Mouse (Mus musculus): Measurements from ENCODE around the gene Tnfaip8l2.
A peak's percentile ranks its signal among the peaks of the same experiment; 100 is the strongest.
"Not testable (repeated sequence)": the region's sequence is repeated elsewhere in the genome, so short reads cannot be mapped to it uniquely, and the experiment has no call there.

Tnfaip8l2 gene

GRCm38 (mm10) chr3:95159987-95160963 lies 18.1 kb upstream of the Tnfaip8l2 start, which contains the start of gene Sema6c:
TSS of gene Sema6c (plus strand) at chr3:95160457.
- DNase-seq = peak; percentile 91 to 93

- DNase-seq = no peak
Observed at GRCm38 (mm10) chr3:95159511-95159986, 17.4 kb upstream of the Tnfaip8l2 start.

DNA sequence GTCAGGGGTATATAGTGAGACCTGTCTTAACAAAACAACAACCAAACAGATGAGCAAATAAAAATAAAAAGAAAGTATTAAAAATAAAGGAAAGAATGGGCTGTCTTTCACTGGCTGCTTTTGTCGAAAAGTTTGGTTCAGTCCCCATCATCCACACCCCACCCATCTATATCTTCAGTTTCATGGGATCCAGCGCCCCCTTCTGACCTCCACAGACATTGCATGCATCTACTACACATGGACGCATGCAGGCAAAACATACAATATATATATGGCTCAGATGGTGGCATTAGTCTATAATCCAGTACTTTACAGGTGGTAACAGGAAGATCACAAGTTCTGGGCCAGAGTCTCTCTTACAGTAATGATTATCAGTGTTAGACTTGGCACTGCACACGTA lies 11.7 kb upstream of the Tnfaip8l2 start:
- DNase-seq = peak in 1 of 2 experiments; percentile 65

DNA sequence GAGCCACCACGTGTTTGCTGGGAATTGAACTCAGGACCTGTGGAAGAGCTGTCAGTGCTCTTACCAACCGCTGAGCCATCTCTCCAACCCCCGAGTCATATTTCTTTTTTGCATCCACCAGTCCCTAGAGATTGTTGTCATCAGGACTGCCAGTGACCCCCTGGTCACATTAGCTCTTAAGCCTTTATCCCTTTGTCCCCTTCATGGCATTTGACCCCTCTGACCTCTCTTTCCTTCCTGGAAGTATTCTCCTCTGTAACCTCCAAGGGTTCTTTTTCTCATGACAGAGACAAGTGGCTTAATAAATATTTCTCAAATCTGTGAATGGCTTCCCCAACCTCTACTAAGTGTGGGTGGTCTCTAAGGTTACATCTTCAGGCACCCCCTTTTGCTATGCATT lies 5.8 kb upstream of the Tnfaip8l2 start:
- no peak for DNase-seq

DNA sequence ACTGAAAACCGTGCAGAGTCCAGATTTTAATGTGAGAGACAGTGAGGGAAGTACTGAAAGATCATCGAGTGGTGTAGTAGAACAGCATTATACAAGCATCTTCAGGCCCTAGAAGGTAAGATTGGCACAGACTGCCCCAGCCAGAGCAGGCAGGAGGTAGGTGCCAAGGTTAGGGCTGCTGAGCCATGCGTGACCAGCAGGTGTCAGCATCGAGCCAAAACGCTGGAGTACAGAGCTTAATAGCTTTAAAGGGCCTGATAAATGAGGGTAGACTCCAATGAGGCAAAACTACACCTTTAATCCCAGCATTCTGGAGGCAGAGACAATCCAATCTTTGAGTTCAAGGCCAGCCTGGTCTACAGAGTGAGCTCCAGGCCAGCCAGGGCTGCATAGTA lies 454 bp upstream of the Tnfaip8l2 start:
- DNase-seq = peak; percentile 84 to 91

- peak in 1 of 2 experiments; percentile 56 for DNase-seq
Observed at GRCm38 (mm10) chr3:95141474-95141873, 686 bp downstream of the Tnfaip8l2 start.

- DNase-seq = no peak
Observed at GRCm38 (mm10) chr3:95140795-95141194, 1.4 kb downstream of the Tnfaip8l2 start.

DNA sequence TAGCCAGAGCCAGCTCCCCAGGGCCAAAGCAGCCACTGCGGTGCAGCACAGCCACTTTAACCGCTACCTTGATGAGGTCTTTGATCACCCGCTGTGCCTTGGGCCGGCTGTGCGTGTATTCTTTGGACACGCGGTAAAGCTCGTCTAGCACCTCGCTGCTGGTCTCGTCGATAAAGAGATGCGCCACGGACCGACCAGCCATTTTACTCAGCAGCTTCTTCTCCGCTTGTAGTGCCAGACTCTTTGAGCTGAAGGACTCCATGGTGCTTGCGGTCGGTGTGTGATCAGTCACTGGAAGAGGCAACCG lies 1.9 kb downstream of the Tnfaip8l2 start:
- DNase-seq = no peak

GRCm38 (mm10) chr3:95139586-95140288 lies 2.4 kb downstream of the Tnfaip8l2 start:
- DNase-seq = no peak

- DNase-seq = no peak
Observed at GRCm38 (mm10) chr3:95136336-95136735, 5.8 kb downstream of the Tnfaip8l2 start.

DNA sequence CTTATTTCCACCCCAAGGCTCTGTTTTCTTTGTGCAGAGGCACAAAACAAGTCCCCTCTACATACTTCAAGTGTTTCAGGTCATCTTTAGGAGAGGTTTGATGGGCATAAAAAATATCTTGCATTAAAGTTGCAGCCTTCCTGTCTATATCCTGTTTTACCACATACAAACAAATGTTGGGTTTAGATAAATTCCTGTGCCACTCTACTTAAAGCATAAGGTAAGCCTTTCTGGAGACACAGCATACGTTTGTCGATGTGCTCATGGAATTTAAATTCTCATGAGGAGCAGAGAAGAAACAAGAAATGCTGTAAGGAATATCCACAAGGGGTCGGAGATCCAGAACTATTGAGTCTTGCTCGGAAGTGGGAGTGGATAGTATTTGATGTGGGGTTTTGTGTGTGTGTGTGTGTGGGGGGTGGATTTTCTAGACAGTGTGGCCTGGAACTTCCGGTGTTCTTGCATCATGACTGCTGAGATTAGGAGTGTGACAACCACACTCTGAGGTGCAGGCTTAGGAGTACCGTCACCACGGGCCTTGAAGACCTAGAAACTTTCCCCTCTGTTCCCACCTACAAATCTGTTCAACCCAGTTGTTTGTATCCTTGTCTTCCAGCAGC lies 6.6 kb downstream of the Tnfaip8l2 start:
- peak in 1 of 2 experiments; percentile 16 for DNase-seq

DNA sequence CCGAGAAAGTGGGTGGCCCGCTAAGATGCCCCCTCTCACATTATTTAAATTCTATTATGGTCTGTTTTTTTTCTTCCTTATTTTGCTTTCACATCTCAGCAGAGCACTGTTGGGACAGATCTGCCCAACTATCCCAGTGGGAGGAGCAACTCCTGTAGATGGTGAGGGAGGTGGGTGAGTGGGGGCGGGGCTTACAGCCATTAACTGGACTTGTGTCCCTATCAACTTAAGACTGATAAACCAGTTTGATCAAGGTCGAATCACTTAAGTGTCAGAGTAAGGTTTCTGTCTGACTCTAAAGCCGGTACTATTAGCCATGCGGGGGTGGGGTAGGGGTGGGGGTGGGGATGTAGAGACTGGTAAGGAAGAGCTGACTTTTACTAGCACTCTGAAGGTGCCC lies 7.1 kb downstream of the Tnfaip8l2 start:
- peak; percentile 73 to 77 for DNase-seq

- not testable (repeated sequence) for DNase-seq
Observed at GRCm38 (mm10) chr3:95134133-95134532, 8.0 kb downstream of the Tnfaip8l2 start.

- peak; percentile 91 to 96 for DNase-seq
Observed at GRCm38 (mm10) chr3:95133680-95134101, 8.5 kb downstream of the Tnfaip8l2 start, which contains the start of the genes Scnm1 and Lysmd1. TSS of gene Scnm1 (minus strand) at chr3:95134011. TSS of gene Lysmd1 (plus strand) at chr3:95134088.

DNA sequence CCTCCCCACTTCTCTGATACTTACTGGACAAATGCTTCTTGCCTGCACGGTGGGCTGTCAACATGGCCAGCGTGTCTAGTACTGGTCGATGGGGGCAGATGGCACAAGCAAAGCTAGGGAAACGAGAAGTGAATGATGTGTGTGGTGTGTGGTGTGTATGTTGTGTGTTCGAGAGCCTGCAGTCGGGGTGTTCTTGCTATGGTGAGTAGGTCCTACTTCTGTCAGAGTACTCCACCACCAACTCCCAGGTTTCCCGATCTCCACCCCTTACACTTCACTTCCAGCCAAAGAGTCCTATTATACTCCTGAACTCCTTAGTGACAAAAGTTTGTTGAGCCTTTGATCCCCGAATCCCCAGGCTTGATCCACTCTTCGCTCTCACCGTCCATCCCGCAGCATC lies 9.0 kb downstream of the Tnfaip8l2 start:
- no peak for DNase-seq

DNA sequence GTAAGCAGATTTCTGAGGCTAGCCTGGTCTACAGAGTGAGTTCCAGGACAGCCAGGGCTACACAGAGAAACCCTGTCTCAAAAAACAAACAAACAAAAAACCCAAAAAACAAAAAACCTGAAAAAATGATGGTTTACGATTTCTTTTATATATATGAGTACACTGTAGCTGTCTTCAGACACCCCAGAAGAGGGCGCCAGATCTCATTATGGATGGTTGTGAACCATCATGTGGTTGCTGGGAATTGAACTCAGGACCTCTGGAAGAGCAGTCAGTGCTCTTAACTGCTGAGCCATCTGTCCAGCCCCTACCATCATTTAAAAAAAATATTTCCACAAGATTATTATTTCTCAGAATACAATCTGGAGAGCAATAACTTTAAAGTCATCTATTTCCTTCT lies 9.8 kb downstream of the Tnfaip8l2 start:
- not testable (repeated sequence) for DNase-seq

DNA sequence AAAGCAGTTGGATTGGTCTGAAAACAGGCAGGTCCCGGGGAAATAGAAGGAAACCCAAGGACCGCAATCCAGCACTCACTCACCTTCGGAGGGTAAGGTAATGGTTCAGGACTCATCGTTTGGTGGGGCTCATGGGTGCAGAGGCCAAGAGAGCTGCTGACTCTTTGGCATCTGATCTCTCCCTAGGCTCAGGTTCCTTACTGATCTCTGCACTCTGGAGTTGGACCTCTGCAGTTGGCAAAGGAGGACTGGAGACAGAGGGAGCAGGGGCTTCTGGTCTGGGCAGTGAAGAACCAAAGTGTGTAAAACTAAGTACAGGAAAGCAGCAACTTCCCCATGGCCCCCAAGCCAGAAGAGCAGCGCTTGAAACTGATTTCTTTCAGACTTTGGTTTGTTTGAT lies 12.1 kb downstream of the Tnfaip8l2 start:
- no peak for DNase-seq

- no peak for DNase-seq
Observed at GRCm38 (mm10) chr3:95129226-95129651, 12.9 kb downstream of the Tnfaip8l2 start.

DNA sequence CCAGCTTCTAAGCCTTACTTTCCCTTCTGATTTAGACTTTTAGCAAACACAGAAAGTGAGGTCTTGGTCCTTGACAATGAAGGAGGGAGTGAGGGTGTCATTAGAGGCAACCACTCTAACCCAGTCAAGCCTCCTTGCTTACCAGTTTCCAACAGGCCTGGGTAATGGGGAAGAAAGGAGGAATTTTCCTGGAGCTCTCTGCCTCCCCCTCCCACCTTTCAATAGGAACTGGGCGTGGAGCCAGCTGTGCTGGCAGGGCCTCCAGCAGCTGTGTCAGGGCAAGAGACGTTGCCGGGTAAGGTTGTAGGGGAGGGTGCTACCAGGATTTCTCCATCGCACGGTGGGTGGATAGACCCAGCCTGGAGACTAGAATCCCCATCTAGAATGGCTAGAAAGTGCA lies 17.2 kb downstream of the Tnfaip8l2 start:
- DNase-seq = peak; percentile 80 to 88

- DNase-seq = peak in 1 of 2 experiments; percentile 37
Observed at GRCm38 (mm10) chr3:95124246-95124645, 17.9 kb downstream of the Tnfaip8l2 start, which contains the start of gene Tmod4. TSS of gene Tmod4 (plus strand) at chr3:95124476.

DNA sequence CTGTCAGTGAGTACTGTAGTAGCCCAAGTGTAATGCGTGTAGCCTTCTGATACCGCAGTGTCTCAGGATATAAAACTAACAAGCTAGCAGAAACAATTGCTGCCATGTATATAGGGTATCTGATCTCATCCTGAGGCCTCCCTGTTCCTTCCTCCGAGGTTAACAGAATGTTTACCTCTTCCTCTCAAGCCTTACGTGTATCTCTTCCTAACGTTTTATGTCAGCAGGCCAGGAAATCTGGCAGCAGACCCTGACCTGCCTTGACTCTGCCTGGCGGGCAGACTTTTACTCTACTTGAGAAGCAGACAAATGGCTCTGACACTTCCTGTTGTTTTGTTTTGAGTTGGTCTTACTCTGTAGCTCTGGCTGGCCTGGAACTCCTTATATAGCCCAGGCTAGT lies 20.6 kb downstream of the Tnfaip8l2 start:
- DNase-seq = peak; percentile 51 to 72

DNA sequence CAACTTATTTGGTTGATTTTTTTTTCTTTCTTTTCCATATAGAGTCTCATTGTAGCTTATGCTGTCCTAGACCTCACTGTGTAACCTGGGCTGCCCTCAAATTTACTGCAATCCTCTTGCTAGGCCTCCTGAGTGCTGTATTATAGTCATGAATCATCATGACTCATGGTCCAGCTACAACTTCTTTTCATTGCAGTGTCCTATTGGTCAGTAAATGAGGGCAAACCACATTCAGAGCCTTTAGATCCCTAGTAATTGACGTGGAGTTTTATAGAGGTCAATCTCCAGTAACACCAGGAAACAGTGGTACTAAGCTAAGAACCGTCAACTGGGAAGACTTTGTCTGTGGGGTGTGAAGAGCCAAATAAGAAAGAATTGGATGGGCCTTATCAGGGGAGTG lies 24.4 kb downstream of the Tnfaip8l2 start:
- no peak for DNase-seq

DNA sequence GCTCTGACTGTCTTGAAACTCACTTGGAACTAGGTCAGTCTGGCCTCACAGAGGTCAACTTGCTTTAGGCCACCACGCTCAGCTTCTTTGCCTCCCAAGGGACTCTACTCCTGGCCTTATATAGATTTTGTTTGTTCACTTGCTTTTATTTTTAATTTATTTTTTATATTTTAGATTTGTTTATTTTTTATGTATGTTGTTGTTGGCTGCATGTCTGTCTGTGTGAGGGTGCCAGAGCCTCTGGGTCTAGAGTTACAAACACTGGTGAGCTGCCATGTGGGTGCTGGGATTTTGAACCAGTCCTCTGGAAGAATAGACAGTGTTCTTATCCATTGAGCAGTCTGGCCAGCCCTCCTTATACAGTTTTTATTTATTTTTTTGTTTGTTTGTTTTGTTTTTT lies 29.4 kb downstream of the Tnfaip8l2 start:
- DNase-seq = no peak

All from lung, postnatal 4 days (tissue).